Mouse (Mus musculus) G1E (cell line): ENCODE measurements at regions not wholly inside any gene's neighbourhood (a gene's known extent, or its start where the extent isn't known, plus 50 kb on each side); places are given as distances from the start of the nearest gene placed in this dataset.

Experiments used
- ATAC-seq: 2 replicates; pipeline ENCODE4 v1.8.0; 2016; ENCODE audit warnings: mild to moderate bottlenecking; ENCODE audit not compliant: insufficient number of reproducible peaks, poor library complexity, low FRiP score, severe bottlenecking; ENCODE audit errors: extremely low read depth
- DNase-seq: peaks from one replicate; pipeline ENCODE4 v3.0.0; 2012; ENCODE audit warnings: low spot score
- H3K27me3 ChIP-seq: 2 replicates; pipeline ENCODE4 v1.6.1; 2012; ENCODE audit warnings: mild to moderate bottlenecking, low read length, inconsistent platforms; ENCODE audit not compliant: insufficient read depth
- H3K36me3 ChIP-seq: replicated peaks from 2 replicates; pipeline ENCODE3; 2012; ENCODE audit warnings: mild to moderate bottlenecking, inconsistent platforms
- H3K4me1 ChIP-seq: 2 replicates; pipeline ENCODE4 v1.6.1; 2012; ENCODE audit warnings: low read depth, low read length, inconsistent platforms, mixed read lengths; ENCODE audit not compliant: insufficient read depth
- H3K4me3 ChIP-seq: 2 replicates; pipeline ENCODE4 v1.5.1; 2012; ENCODE audit warnings: low read depth, mild to moderate bottlenecking, inconsistent platforms, low read length, moderate library complexity, mixed read lengths
- H3K9me3 ChIP-seq: replicated peaks from 2 replicates; pipeline ENCODE4 v1.6.1; 2012; ENCODE audit warnings: inconsistent platforms
- CTCF ChIP-seq: IDR thresholded peaks from 2 replicates; pipeline ENCODE4 v1.5.1; 2012; ENCODE audit warnings: low read depth, low read length, inconsistent platforms, mixed read lengths
- GATA1 ChIP-seq: IDR thresholded peaks from 2 replicates; pipeline ENCODE4 v1.6.1; 2012; ENCODE audit warnings: borderline replicate concordance, low read length, inconsistent platforms, mixed read lengths
- GATA2 ChIP-seq: IDR thresholded peaks from 2 replicates; pipeline ENCODE4 v1.6.1; 2012; ENCODE audit warnings: low read depth, low read length, inconsistent platforms, borderline replicate concordance
- POLR2AphosphoS5 ChIP-seq: IDR thresholded peaks from 2 replicates; pipeline ENCODE4 v1.6.1; 2012; ENCODE audit warnings: low read depth, low read length, inconsistent platforms; ENCODE audit not compliant: insufficient replicate concordance
- TAL1 ChIP-seq: conservative IDR thresholded peaks from 2 replicates; pipeline ENCODE4 v1.6.1; 2012; ENCODE audit warnings: low read depth, low read length, inconsistent platforms, mixed read lengths

DNA sequence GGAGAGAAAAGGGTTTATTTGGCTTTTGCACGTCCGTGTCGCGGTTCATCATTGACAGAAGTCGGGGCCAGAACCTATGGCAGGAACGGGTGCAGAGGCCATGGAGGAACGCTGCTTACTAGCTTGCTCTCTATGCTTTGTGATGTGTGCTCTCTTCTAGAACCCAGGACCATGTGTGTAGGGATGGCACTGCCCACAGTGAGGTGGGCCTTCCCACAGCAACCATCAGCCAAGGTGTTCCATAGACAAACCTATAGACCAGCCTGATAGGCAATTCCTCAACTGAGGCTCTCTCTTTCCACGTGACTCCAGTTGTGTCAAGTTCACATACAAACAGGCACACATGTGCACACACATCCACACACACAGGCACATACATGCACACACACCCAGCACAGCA is 180.2 kb downstream of the Barhl2 start:
- Histone ChIP-seq H3K36me3 (no peaks in the 10 kb centered on the region), H3K4me1 (no peaks in the 10 kb centered on the region), H3K9me3 (peaks cover 50% of the 10 kb centered on the region), H3K27me3 (no peaks in the 10 kb centered on the region), H3K4me3 (no peak overlapping the region)
- DNase-seq (no peak), ATAC-seq (no peak)
- TF ChIP-seq GATA1 (no peak), TAL1 (no peak), GATA2 (no peak), POLR2AphosphoS5 (no peak), CTCF (no peak)

DNA sequence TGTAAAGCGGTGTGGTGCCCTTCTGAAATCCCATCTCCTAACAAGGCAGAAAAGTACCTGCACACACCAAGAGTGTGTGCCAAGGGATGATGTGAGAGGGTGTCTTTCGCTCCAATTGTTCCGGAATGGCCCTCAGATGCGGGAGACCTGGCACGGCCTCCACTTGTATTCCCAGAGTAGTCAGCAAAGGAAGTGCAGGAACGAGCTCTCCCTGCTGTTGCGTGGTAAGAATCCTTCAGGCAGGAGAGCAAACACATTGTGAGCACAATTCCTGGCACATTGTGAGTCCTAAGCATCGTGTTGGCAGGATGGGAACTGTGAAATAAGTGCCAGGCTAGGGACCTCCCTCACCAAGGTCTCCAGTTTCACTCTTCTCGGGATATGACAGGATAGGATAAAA is 180.7 kb downstream of the Barhl2 start:
- TF ChIP-seq TAL1 (no peak), GATA1 (no peak), POLR2AphosphoS5 (no peak), GATA2 (no peak), CTCF (no peak)

DNA sequence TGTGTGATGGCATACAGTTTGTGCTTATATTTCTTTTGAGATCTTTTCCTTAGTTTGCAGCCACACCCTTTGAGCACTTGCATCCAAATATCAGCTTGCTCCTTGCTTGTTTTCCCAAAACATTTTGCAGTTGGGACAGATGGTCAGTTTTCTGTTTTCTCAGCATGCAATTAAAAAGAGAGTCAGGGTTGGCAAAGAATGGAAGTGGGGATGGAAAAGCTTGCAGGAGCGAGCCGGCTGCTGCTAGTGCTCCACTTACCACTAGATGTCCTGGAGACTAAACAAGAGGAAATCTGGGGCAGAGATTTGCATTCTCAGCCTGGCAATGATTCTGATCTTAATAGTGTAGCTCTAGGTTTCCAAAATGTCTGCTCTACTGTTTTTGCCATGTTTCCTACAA is 181.8 kb downstream of the Barhl2 start:
- ATAC-seq (no peak), DNase-seq (no peak)
- H3K4me3 ChIP-seq: no peak overlapping the region
- no peak for TF ChIP-seq GATA1
- no peak for TF ChIP-seq CTCF
- TF ChIP-seq GATA2: no peak
- TF ChIP-seq TAL1: no peak
- TF ChIP-seq POLR2AphosphoS5: no peak
- H3K9me3 ChIP-seq: peaks cover 52% of the 10 kb centered on the region
- H3K27me3 ChIP-seq: no peaks in the 10 kb centered on the region
- H3K36me3 ChIP-seq: no peaks in the 10 kb centered on the region
- no peaks in the 10 kb centered on the region for H3K4me1 ChIP-seq

More for the DNA sequence above, 180.7 kb downstream of the Barhl2 start:
- H3K9me3 ChIP-seq: peaks cover 54% of the 10 kb centered on the region
- H3K36me3 ChIP-seq: no peaks in the 10 kb centered on the region
- no peak for ATAC-seq
- H3K4me1 ChIP-seq: no peaks in the 10 kb centered on the region
- H3K4me3 ChIP-seq: no peak overlapping the region
- H3K27me3 ChIP-seq: no peaks in the 10 kb centered on the region
- DNase-seq: no peak

DNA sequence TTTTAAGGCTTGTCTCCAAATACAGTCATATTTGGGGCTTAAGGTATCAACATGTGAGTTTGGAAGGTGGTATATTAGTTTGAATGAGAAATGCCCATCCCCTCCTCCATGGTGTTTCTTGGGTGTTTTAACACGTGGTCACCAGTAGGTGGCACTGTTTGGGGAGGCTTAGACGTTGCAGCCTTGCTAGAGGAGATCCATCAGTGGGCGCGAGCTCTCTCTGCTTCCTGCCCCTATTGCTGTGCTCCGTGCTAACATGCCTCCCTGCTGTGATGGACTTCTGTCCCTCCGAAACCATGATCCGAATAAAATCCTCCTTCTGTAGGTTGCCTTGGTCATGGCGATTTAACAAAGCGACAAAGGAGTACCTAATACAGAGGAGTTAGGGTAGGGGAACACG is 183.3 kb downstream of the Barhl2 start:
- DNase-seq (no peak), ATAC-seq (no peak)
- TF ChIP-seq CTCF (no peak), TAL1 (no peak), GATA2 (no peak), GATA1 (no peak), POLR2AphosphoS5 (no peak)

DNA sequence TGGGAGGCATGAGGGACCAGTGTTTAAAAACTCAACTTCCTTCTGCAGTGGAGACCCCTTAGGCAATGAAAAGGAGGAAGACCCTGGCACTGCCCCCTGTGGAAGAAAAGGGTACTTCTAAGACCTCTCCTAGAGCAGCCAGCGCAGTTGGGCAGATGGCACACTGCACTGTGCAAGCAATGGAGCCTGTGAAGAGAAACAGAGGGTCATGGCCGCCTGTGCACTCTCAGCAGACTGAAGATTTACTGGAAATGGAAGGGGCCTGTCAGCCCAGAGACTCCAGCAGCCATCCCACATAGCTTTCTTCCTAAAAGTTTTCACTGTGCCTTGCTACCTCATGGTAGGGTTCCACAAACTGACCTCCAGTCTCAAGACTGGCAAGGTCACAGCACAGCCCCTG is 193.4 kb downstream of the Barhl2 start:
- Histone ChIP-seq H3K36me3 (no peaks in the 10 kb centered on the region), H3K4me1 (no peaks in the 10 kb centered on the region), H3K4me3 (no peak overlapping the region), H3K27me3 (no peaks in the 10 kb centered on the region), H3K9me3 (peaks cover 49% of the 10 kb centered on the region)
- no peak for TF ChIP-seq GATA1
- TF ChIP-seq TAL1: no peak
- TF ChIP-seq CTCF: no peak
- no peak for TF ChIP-seq POLR2AphosphoS5
- TF ChIP-seq GATA2: no peak
- ATAC-seq: no peak
- no peak for DNase-seq

More for the DNA sequence above, 183.3 kb downstream of the Barhl2 start:
- Histone ChIP-seq H3K4me3 (no peak overlapping the region), H3K9me3 (peaks cover 53% of the 10 kb centered on the region), H3K36me3 (no peaks in the 10 kb centered on the region), H3K4me1 (no peaks in the 10 kb centered on the region), H3K27me3 (no peaks in the 10 kb centered on the region)

DNA sequence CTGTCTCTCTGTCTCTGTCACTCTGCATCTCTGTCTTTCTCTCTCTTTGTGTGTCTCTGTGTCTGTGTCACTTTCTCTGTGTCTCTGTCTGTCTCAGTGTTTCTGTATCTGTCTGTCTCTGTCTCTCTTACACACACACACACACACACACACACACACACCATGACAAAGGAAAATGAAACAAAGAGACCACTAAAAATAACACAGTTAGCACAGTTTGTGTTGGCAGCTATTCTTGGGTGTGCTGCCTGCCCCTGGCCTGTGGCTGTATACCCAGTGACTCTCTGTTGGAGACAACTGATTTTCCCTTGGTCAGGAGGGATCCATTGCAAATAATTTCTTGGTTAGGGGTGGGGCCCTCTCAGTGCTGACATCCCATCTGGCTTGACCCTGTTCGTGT is 200.8 kb downstream of the Barhl2 start:
- Histone ChIP-seq H3K27me3 (no peaks in the 10 kb centered on the region), H3K36me3 (no peaks in the 10 kb centered on the region), H3K9me3 (peaks cover 26% of the 10 kb centered on the region), H3K4me3 (no peak overlapping the region), H3K4me1 (no peaks in the 10 kb centered on the region)
- no peak for DNase-seq
- no peak for ATAC-seq
- TF ChIP-seq POLR2AphosphoS5 (no peak), GATA2 (no peak), TAL1 (no peak), GATA1 (no peak), CTCF (no peak)

DNA sequence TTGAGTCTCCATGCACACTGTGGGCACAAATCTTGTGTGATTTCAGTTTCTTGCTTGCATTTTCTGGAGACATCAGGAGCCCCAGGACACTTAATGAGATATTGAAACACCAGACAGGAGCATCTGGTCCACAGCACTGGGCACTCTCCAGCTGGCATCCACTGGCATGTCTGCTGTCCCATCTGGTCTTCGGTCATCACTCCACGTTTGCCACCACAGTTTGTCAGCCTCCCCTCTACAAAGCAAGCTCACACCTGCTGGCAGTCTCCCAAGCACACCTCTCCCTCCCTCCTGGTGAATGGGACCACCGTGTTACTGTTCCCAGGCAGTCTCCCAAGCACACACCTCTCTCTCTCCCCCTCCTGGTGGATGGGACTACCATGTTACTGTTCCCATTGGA is 228.8 kb downstream of the Barhl2 start:
- TF ChIP-seq GATA2: no peak
- no peak for TF ChIP-seq POLR2AphosphoS5
- no peak for TF ChIP-seq CTCF
- no peak for TF ChIP-seq GATA1
- TF ChIP-seq TAL1: no peak
- H3K9me3 ChIP-seq: peaks cover 24% of the 10 kb centered on the region
- H3K36me3 ChIP-seq: no peaks in the 10 kb centered on the region
- DNase-seq (no peak), ATAC-seq (no peak)
- no peak overlapping the region for H3K4me3 ChIP-seq
- no peaks in the 10 kb centered on the region for H3K4me1 ChIP-seq
- no peaks in the 10 kb centered on the region for H3K27me3 ChIP-seq
